Comparison of ENCODE assay signal across 19 mouse cellular contexts in the genomic region with DNA sequence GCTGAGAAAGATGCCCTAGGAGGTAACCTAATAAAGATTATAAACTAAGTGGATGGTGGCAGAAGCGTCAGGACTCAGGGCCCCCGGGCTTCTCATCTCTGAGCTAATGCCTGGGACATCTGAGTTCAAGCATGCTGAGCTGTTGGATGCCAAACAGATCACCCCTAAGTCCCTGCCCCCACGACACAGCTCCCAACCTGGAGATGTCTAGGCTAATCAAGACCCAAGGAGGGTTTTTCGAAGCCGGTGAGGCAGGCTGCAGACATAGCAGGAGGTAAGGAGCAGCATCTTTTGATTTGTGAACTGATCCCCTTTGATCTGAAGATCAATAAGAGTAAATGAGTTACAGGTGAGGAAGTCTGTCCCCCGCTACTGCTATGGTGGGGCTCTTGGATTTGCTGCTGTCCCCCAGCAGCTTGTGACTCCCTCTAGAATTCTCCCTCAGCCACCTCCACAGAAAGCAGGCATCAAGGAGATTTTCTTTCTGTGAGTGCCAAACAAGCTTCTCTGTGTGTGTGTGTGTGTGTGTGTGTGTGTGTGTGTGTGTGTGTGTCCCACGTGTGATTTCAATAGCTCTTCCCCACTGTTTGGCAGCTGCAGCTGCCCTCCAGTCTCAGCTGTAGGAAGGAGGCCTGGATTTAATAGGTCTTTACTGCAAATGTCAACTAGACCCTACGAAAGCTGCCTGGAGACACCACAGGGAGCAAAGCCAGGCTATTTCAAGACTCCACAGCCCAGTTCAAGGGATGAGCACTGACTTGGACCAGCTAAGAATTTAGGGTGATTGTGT. TPM values are rescaled to one million over a fixed set of nuclear protein-coding genes. Genes with fewer than 3 reads are reported as not detected.
A peak's percentile ranks its signal among the peaks of the same experiment; 100 is the strongest.
DNase-seq lines count a peak whose midpoint lies in the region; ATAC-seq lines count a peak whose summit lies in the region.
"Had no signal": no experiment of that assay in that cellular context is flagged by ENCODE, and none has a peak within 500 bp of the region (broad histone marks: within the 10 kb centered on the region; RNA-seq: fewer than 3 reads in every experiment).

No protein-coding gene starts in this region.

- H3K4me1 ChIP-seq in midbrain, embryonic 14.5 days (ENCODE audit: control insufficient read depth, insufficient read depth, low read length) = no peaks in the 10 kb centered on the region; the same call in 1 of the 2 replicates
- H3K4me1 ChIP-seq: liver, embryonic 13.5 days; megakaryocyte, embryonic 14.5 days had no signal

- no peaks in the 10 kb centered on the region for H3K9me3 ChIP-seq in midbrain, embryonic 14.5 days (ENCODE audit: control insufficient read depth, low read length)
- H3K9me3 ChIP-seq: liver, embryonic 13.5 days; megakaryocyte, embryonic 14.5 days had no signal

- no peak overlapping the region for H3K4me2 ChIP-seq in midbrain, embryonic 14.5 days (ENCODE audit: low read length)
- H3K4me2 ChIP-seq: heart, embryonic 11.5 days; liver, embryonic 13.5 days had no signal

- DNase-seq in right cerebral cortex, postnatal 10 days (ENCODE audit: low spot score in 2 of 2) = peak; percentile 50 to 63
- no peak for DNase-seq in right cerebral cortex, postnatal 25 days
- peak; percentile 31 for DNase-seq in forelimb bud, embryonic 11.5 days (ENCODE audit: low read depth, low spot score)
- DNase-seq in midbrain, embryonic 14.5 days = peak; percentile 62
- no peak for DNase-seq in gastrocnemius, postnatal 4 days (ENCODE audit: low spot score in 2 of 2)
- no peak for DNase-seq in spleen, postnatal 4 days (ENCODE audit: low spot score in 2 of 2)
- no peak for DNase-seq in adrenal gland, adult 18-20 months (ENCODE audit: low spot score in 2 of 2)
- DNase-seq: cerebellum, adult 18-20 months; kidney, adult 2 months; kidney, postnatal 36 days; liver, embryonic 13.5 days; thymus, adult 2 months had no signal

- 18% methylated on average over 8 of the region's 8 CpGs for WGBS in midbrain, embryonic 14.5 days

- ATAC-seq in midbrain, embryonic 14.5 days (ENCODE audit: low FRiP score, low TSS enrichment) = no peak
- ATAC-seq: activated CD4-positive, CD25-positive, alpha-beta regulatory T cell, adult 4 months; lung, postnatal 0 days had no signal

- no peak overlapping the region for H3K9ac ChIP-seq in midbrain, embryonic 14.5 days (replicated peaks; ENCODE audit: low read length)
- H3K9ac ChIP-seq: liver, embryonic 13.5 days had no signal

- H3K27me3 ChIP-seq in midbrain, embryonic 14.5 days (ENCODE audit: control insufficient read depth, insufficient read depth, low read length) = no peaks in the 10 kb centered on the region
- H3K27me3 ChIP-seq: CH12.LX; liver, embryonic 13.5 days had no signal

- H3K27ac ChIP-seq in midbrain, embryonic 14.5 days (replicated peaks; ENCODE audit: low read depth, low read length) = peak overlapping the region; percentile 61
- H3K27ac ChIP-seq: liver, embryonic 13.5 days had no signal

- H3K36me3 ChIP-seq in midbrain, embryonic 14.5 days (ENCODE audit: control insufficient read depth, insufficient read depth, low read length) = no peaks in the 10 kb centered on the region
- H3K36me3 ChIP-seq: liver, embryonic 13.5 days had no signal

- H3K4me3 ChIP-seq in midbrain, embryonic 14.5 days (replicated peaks; ENCODE audit: low read depth, low read length) = no peak overlapping the region
- H3K4me3 ChIP-seq: liver, embryonic 13.5 days; megakaryocyte, embryonic 14.5 days had no signal

RNA-seq across cellular contexts. Expression of gene Calb2, which starts 21.1 kb away (rescaled TPM):
- 97.2 and 120 TPM in 2 replicates for polyA plus RNA-seq in midbrain, embryonic 14.5 days (2014; fragmentation: Nextera tagmentation; extraction: Ambion mirVana)
- total RNA-seq in gastrocnemius, postnatal 4 days (2021) = under 1 TPM; 0.32 to 0.62 TPM
- total RNA-seq in adrenal gland, adult 18-20 months (2021) = 1 to 10 TPM in 1 of 2 experiments, under 1 TPM in 1; 0.36 to 1.2 TPM
- total RNA-seq: CH12.LX; gastrocnemius, adult 18-20 months; hematopoietic stem cell, adult 5-6 weeks had no signal
- polyA plus RNA-seq: activated CD4-positive, CD25-positive, alpha-beta regulatory T cell, adult 4 months; kidney, adult 2 months; liver, embryonic 13.5 days had no signal

RNA-seq across cellular contexts. Expression of gene Cmtr2, which starts 26.3 kb away (rescaled TPM):
- 10.2 and 14.7 TPM in 2 replicates for polyA plus RNA-seq in midbrain, embryonic 14.5 days (2014; fragmentation: Nextera tagmentation; extraction: Ambion mirVana)
- total RNA-seq in gastrocnemius, postnatal 4 days (2021) = 1 to 10 TPM; 4.3 to 5.6 TPM
- total RNA-seq in adrenal gland, adult 18-20 months (2021) = 1 to 10 TPM; 7.3 to 8.0 TPM

Comparison
In these comparisons a context has a peak if more than half of its experiments do, and no peak if none do; other contexts are left out.
1. DNase-seq: peak in right cerebral cortex, postnatal 10 days (2 of 2), forelimb bud, embryonic 11.5 days (single experiment) and midbrain, embryonic 14.5 days (single experiment); none in right cerebral cortex, postnatal 25 days (single experiment), gastrocnemius, postnatal 4 days (0 of 2), spleen, postnatal 4 days (0 of 2) and adrenal gland, adult 18-20 months (0 of 2).